Comparison of ENCODE assay signal across 14 mouse cellular contexts in genomic region chr6:135237326-135237725, GRCm38 (mm10). TPM values are rescaled to one million over a fixed set of nuclear protein-coding genes. Genes with fewer than 3 reads are reported as not detected.
A peak's percentile ranks its signal among the peaks of the same experiment; 100 is the strongest.
DNase-seq lines count a peak whose midpoint lies in the region; ATAC-seq lines count a peak whose summit lies in the region.
"Had no signal": no experiment of that assay in that cellular context is flagged by ENCODE, and none has a peak within 500 bp of the region (broad histone marks: within the 10 kb centered on the region; RNA-seq: fewer than 3 reads in every experiment).

No protein-coding gene starts in this region.

- peak; percentile 18 for DNase-seq in kidney, postnatal 14 days
- DNase-seq in kidney, adult 8-10 months = no peak
- DNase-seq in heart, postnatal 10 days = peak; percentile 46 to 48
- DNase-seq in lung, postnatal 25 days (ENCODE audit: low spot score) = peak; percentile 28
- peak; percentile 54 for DNase-seq in thymus, postnatal 14 days
- no peak for DNase-seq in adrenal gland, adult (ENCODE audit: inconsistent age in 2 of 2, low spot score in 1 of 2)
- DNase-seq: cerebellum, adult 11-12 months; kidney, adult 11 months had no signal

- ATAC-seq in erythroid progenitor cell, adult 5-6 weeks (replicated peaks; ENCODE audit: low FRiP score, poor library complexity, severe bottlenecking) = no peak
- no peak for ATAC-seq in kidney, embryonic 14.5 days (ENCODE audit: low FRiP score, low TSS enrichment)
- ATAC-seq: midbrain, embryonic 13.5 days had no signal

- peaks cover 21% of the 10 kb centered on the region; the same call in 1 of the 2 replicates for H3K36me3 ChIP-seq in kidney, embryonic 14.5 days (ENCODE audit: control insufficient read depth, insufficient read depth, low read length)

- H3K4me3 ChIP-seq in kidney, embryonic 14.5 days (ENCODE audit: low read length) = no peak overlapping the region
- H3K4me3 ChIP-seq: embryonic facial prominence, embryonic 13.5 days; midbrain, embryonic 13.5 days had no signal

- no peaks in the 10 kb centered on the region for H3K9me3 ChIP-seq in kidney, embryonic 14.5 days (ENCODE audit: control insufficient read depth, low read length)
- H3K9me3 ChIP-seq: embryonic facial prominence, embryonic 13.5 days; midbrain, embryonic 13.5 days had no signal

- intact Hi-C loops in heart, postnatal 10 days (cut with DNase I) = loop anchor here (1.0 to 2.0 kb wide), 3 partner anchors 49 to 151 kb away; no protein-coding TSS in a partner anchor

- no peaks in the 10 kb centered on the region for H3K27me3 ChIP-seq in kidney, embryonic 14.5 days (ENCODE audit: control insufficient read depth, insufficient read depth, low read length)
- H3K27me3 ChIP-seq: embryonic facial prominence, embryonic 13.5 days; midbrain, embryonic 13.5 days had no signal

- no peak overlapping the region for H3K4me2 ChIP-seq in kidney, embryonic 14.5 days (replicated peaks; ENCODE audit: low read depth, low read length)
- H3K4me2 ChIP-seq: embryonic facial prominence, embryonic 13.5 days; midbrain, embryonic 13.5 days had no signal

- no peak overlapping the region for H3K27ac ChIP-seq in kidney, embryonic 14.5 days (ENCODE audit: low read depth, low read length)
- H3K27ac ChIP-seq: embryonic facial prominence, embryonic 13.5 days; midbrain, embryonic 13.5 days had no signal

- 78% methylated on average over 14 of the region's 14 CpGs for WGBS in kidney, embryonic 14.5 days

- 0 out of 2 replicates have a peak, but pooled peaks cover 4% of the 10 kb centered on the region for H3K4me1 ChIP-seq in kidney, embryonic 14.5 days (ENCODE audit: control insufficient read depth, insufficient read depth, low read length)
- H3K4me1 ChIP-seq: midbrain, embryonic 13.5 days had no signal

- no peak overlapping the region for H3K9ac ChIP-seq in kidney, embryonic 14.5 days (ENCODE audit: low read depth, low read length)
- H3K9ac ChIP-seq: embryonic facial prominence, embryonic 13.5 days; midbrain, embryonic 13.5 days had no signal

RNA-seq across cellular contexts. Expression of gene Gsg1, which starts 16.8 kb away (rescaled TPM):
- total RNA-seq in heart, postnatal 10 days (2021) = under 1 TPM; 0.32 to 0.89 TPM
- not detected in 2 replicates for total RNA-seq in erythroid progenitor cell, adult 5-6 weeks (2015; ENCODE audit: low replicate concordance)
- not detected in 2 replicates for total RNA-seq in erythroid progenitor cell, adult 5-6 weeks (2017; ENCODE audit: low replicate concordance)
- polyA plus RNA-seq in kidney, embryonic 14.5 days (2014; fragmentation: Nextera tagmentation; extraction: Ambion mirVana) = 0.64 and 1.1 TPM in 2 replicates
- total RNA-seq: adrenal gland, adult 18-20 months; left cerebral cortex, adult 8-10 months had no signal

RNA-seq across cellular contexts. Expression of gene Hebp1, which starts 39.5 kb away (rescaled TPM):
- total RNA-seq in heart, postnatal 10 days (2021) = 10 to 100 TPM; 58.5 to 59.0 TPM
- 192 and 305 TPM in 2 replicates for total RNA-seq in erythroid progenitor cell, adult 5-6 weeks (2015; ENCODE audit: low replicate concordance)
- total RNA-seq in erythroid progenitor cell, adult 5-6 weeks (2017; ENCODE audit: low replicate concordance) = 368 and 376 TPM in 2 replicates
- 9.2 and 36.9 TPM in 2 replicates for polyA plus RNA-seq in kidney, embryonic 14.5 days (2014; fragmentation: Nextera tagmentation; extraction: Ambion mirVana)

RNA-seq across cellular contexts. Expression of gene Fam234b, which starts 39.5 kb away (rescaled TPM):
- total RNA-seq in heart, postnatal 10 days (2021) = 1 to 10 TPM; 5.6 to 7.5 TPM
- 110 and 154 TPM in 2 replicates for total RNA-seq in erythroid progenitor cell, adult 5-6 weeks (2015; ENCODE audit: low replicate concordance)
- 96.5 and 104 TPM in 2 replicates for total RNA-seq in erythroid progenitor cell, adult 5-6 weeks (2017; ENCODE audit: low replicate concordance)
- 29.8 and 34.2 TPM in 2 replicates for polyA plus RNA-seq in kidney, embryonic 14.5 days (2014; fragmentation: Nextera tagmentation; extraction: Ambion mirVana)

Comparison
In these comparisons a context has a peak if more than half of its experiments do, and no peak if none do; other contexts are left out.
1. DNase-seq: peak in kidney, postnatal 14 days (single experiment), heart, postnatal 10 days (2 of 2), lung, postnatal 25 days (single experiment) and thymus, postnatal 14 days (single experiment); none in kidney, adult 8-10 months (0 of 2) and adrenal gland, adult (0 of 2).
2. RNA of gene Fam234b, which starts 39.5 kb away (total RNA-seq): 96.5 to 154 TPM in erythroid progenitor cell, adult 5-6 weeks; 5.6 to 7.5 TPM in heart, postnatal 10 days; every median in the first group is over 10 times any median in the second.